Mouse (Mus musculus) lung, postnatal 0 days (tissue): Measurements from ENCODE around the gene Klf12.

ENCODE experiments used
- CTCF ChIP-seq: IDR thresholded peaks from 2 replicates; pipeline ENCODE4 v1.5.1; 2016; ENCODE audit warnings: antibody characterized with exemption, mild to moderate bottlenecking
- EP300 ChIP-seq: IDR thresholded peaks from 2 replicates; pipeline ENCODE4 v1.6.1; 2016; ENCODE audit warnings: antibody characterized with exemption, mild to moderate bottlenecking, control low read depth

DNA sequence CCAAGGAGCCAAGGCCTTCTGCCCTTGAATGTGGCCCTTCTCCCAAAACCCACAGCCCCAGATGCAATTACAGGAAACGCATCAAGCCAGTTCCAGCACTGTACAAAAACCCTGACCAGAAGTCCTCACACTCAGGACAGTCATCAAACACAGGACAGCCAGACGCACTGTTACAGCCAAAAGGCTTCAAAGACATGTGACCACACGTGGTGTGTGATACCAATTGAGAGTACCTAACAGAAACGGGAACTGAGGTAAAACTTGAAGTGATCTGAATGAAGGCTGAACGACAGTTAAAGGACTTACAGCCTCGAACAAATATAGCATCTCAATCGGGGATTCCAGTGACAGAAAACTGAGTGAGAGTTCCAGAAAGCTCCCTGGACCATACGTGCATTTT lies 87.3 kb downstream of the Klf12 start:
- no peak for TF ChIP-seq CTCF
- no peak for TF ChIP-seq EP300
